Mouse (Mus musculus): Measurements from ENCODE around the gene Slc4a10.

The Slc4a10 gene

GRCm38 (mm10) chr2:62355766-62356165, 309.5 kb downstream of the Slc4a10 start:
- DNase-seq, result no peak

GRCm38 (mm10) chr2:62356606-62357005, 310.3 kb downstream of the Slc4a10 start:
- no peak for DNase-seq

- DNase-seq, result no peak
These were observed 311.0 kb downstream of the Slc4a10 start for GRCm38 (mm10) chr2:62357259-62357658.

- DNase-seq, result no peak
These were observed 314.6 kb downstream of the Slc4a10 start for GRCm38 (mm10) chr2:62360872-62361271.

- DNase-seq, result no peak
These were observed 315.3 kb downstream of the Slc4a10 start for GRCm38 (mm10) chr2:62361514-62361913.

GRCm38 (mm10) chr2:62362211-62362610, 315.9 kb downstream of the Slc4a10 start:
- peak in 1 of 2 experiments; percentile 12 for DNase-seq

GRCm38 (mm10) chr2:62363606-62364005, 317.3 kb downstream of the Slc4a10 start:
- DNase-seq, result no peak

GRCm38 (mm10) chr2:62368349-62369053, 322.2 kb downstream of the Slc4a10 start:
- DNase-seq, result peak; percentile 47 to 70

- no peak for DNase-seq
These were observed 323.8 kb downstream of the Slc4a10 start for GRCm38 (mm10) chr2:62370048-62370447.

- no peak for DNase-seq
These were observed 327.4 kb downstream of the Slc4a10 start for GRCm38 (mm10) chr2:62373692-62374091.
